Mouse (Mus musculus): ENCODE measurements at regions not wholly inside any gene's neighbourhood (a gene's known extent, or its start where the extent isn't known, plus 50 kb on each side); places are given as distances from the start of the nearest gene placed in this dataset.

GRCm38 (mm10) chr15:62190224-62190910 is 1267.6 kb upstream of the A1bg start:
- Histone ChIP-seq H3K4me3 (ENCODE audit: low read depth, low read length) (no peak overlapping the region), H3K27ac (ENCODE audit: insufficient read depth, low read depth, low read length) (no peak overlapping the region), H3K4me1 (ENCODE audit: control insufficient read depth, insufficient read depth, insufficient read length, low read length) (no peaks in the 10 kb centered on the region), H3K36me3 (ENCODE audit: control insufficient read depth, insufficient read depth, low read length) (no peaks in the 10 kb centered on the region), H3K27me3 (ENCODE audit: control insufficient read depth, insufficient read depth, low read length) (no peaks in the 10 kb centered on the region)
- WGBS = 91% methylated on average over 5 of the region's 5 CpGs
- TF ChIP-seq CTCF (IDR thresholded peaks at IDR 0.05; ENCODE audit: extremely low read depth, insufficient read length, insufficient replicate concordance, low read depth, low read length) (no peak), POLR2A (IDR thresholded peaks at IDR 0.05; ENCODE audit: low read depth, low read length) (no peak)

- Histone ChIP-seq H3K27ac (ENCODE audit: insufficient read depth, low read depth, low read length) (no peak overlapping the region), H3K27me3 (ENCODE audit: control insufficient read depth, insufficient read depth, low read length) (no peaks in the 10 kb centered on the region), H3K4me1 (ENCODE audit: control insufficient read depth, insufficient read depth, insufficient read length, low read length) (no peaks in the 10 kb centered on the region), H3K36me3 (ENCODE audit: control insufficient read depth, insufficient read depth, low read length) (no peaks in the 10 kb centered on the region), H3K4me3 (ENCODE audit: low read depth, low read length) (no peak overlapping the region)
- TF ChIP-seq CTCF (IDR thresholded peaks at IDR 0.05; ENCODE audit: extremely low read depth, insufficient read length, insufficient replicate concordance, low read depth, low read length) (no peak), POLR2A (IDR thresholded peaks at IDR 0.05; ENCODE audit: low read depth, low read length) (no peak)
- 63% methylated on average over 14 of the region's 14 CpGs for WGBS
Measured at GRCm38 (mm10) chr15:62189565-62190181, 1266.9 kb upstream of the A1bg start.

- TF ChIP-seq CTCF (IDR thresholded peaks at IDR 0.05; ENCODE audit: extremely low read depth, insufficient read length, insufficient replicate concordance, low read depth, low read length) = no peak
- no peak for TF ChIP-seq POLR2A (IDR thresholded peaks at IDR 0.05; ENCODE audit: low read depth, low read length)
- 94% methylated on average over 11 of the region's 11 CpGs for WGBS
- no peak overlapping the region for H3K27ac ChIP-seq (ENCODE audit: insufficient read depth, low read depth, low read length)
Measured at GRCm38 (mm10) chr15:62186548-62186947, 1263.7 kb upstream of the A1bg start.

GRCm38 (mm10) chr15:62183803-62184202 is 1261.0 kb upstream of the A1bg start:
- WGBS = 97% methylated on average over 4 of the region's 4 CpGs
- TF ChIP-seq CTCF (IDR thresholded peaks at IDR 0.05; ENCODE audit: extremely low read depth, insufficient read length, insufficient replicate concordance, low read depth, low read length) = no peak
- no peak for TF ChIP-seq POLR2A (IDR thresholded peaks at IDR 0.05; ENCODE audit: low read depth, low read length)
- Histone ChIP-seq H3K36me3 (ENCODE audit: control insufficient read depth, insufficient read depth, low read length) (no peaks in the 10 kb centered on the region), H3K27me3 (ENCODE audit: control insufficient read depth, insufficient read depth, low read length) (no peaks in the 10 kb centered on the region), H3K4me1 (ENCODE audit: control insufficient read depth, insufficient read depth, insufficient read length, low read length) (peaks cover 2% of the 10 kb centered on the region; the same call in 1 of the 2 replicates), H3K4me3 (ENCODE audit: low read depth, low read length) (no peak overlapping the region), H3K27ac (ENCODE audit: insufficient read depth, low read depth, low read length) (no peak overlapping the region)

More at GRCm38 (mm10) chr15:62186548-62186947, 1263.7 kb upstream of the A1bg start:
- no peaks in the 10 kb centered on the region for H3K27me3 ChIP-seq (ENCODE audit: control insufficient read depth, insufficient read depth, low read length)
- no peaks in the 10 kb centered on the region for H3K36me3 ChIP-seq (ENCODE audit: control insufficient read depth, insufficient read depth, low read length)
- no peaks in the 10 kb centered on the region for H3K4me1 ChIP-seq (ENCODE audit: control insufficient read depth, insufficient read depth, insufficient read length, low read length)
- H3K4me3 ChIP-seq (ENCODE audit: low read depth, low read length) = no peak overlapping the region

GRCm38 (mm10) chr15:62181454-62181910 is 1258.7 kb upstream of the A1bg start:
- Histone ChIP-seq H3K36me3 (ENCODE audit: control insufficient read depth, insufficient read depth, low read length) (no peaks in the 10 kb centered on the region), H3K27ac (ENCODE audit: insufficient read depth, low read depth, low read length) (no peak overlapping the region), H3K27me3 (ENCODE audit: control insufficient read depth, insufficient read depth, low read length) (no peaks in the 10 kb centered on the region), H3K4me1 (ENCODE audit: control insufficient read depth, insufficient read depth, insufficient read length, low read length) (peaks cover 7% of the 10 kb centered on the region), H3K4me3 (ENCODE audit: low read depth, low read length) (no peak overlapping the region)
- TF ChIP-seq CTCF (IDR thresholded peaks at IDR 0.05; ENCODE audit: extremely low read depth, insufficient read length, insufficient replicate concordance, low read depth, low read length) (no peak), POLR2A (IDR thresholded peaks at IDR 0.05; ENCODE audit: low read depth, low read length) (no peak)
- 93% methylated on average over 2 of the region's 2 CpGs for WGBS

- Histone ChIP-seq H3K36me3 (ENCODE audit: control insufficient read depth, insufficient read depth, low read length) (no peaks in the 10 kb centered on the region), H3K27me3 (ENCODE audit: control insufficient read depth, insufficient read depth, low read length) (no peaks in the 10 kb centered on the region), H3K4me3 (ENCODE audit: low read depth, low read length) (no peak overlapping the region), H3K4me1 (ENCODE audit: control insufficient read depth, insufficient read depth, insufficient read length, low read length) (peaks cover 7% of the 10 kb centered on the region), H3K27ac (ENCODE audit: insufficient read depth, low read depth, low read length) (no peak overlapping the region)
- WGBS = 91% methylated on average over 3 of the region's 3 CpGs
- TF ChIP-seq CTCF (IDR thresholded peaks at IDR 0.05; ENCODE audit: extremely low read depth, insufficient read length, insufficient replicate concordance, low read depth, low read length) (no peak), POLR2A (IDR thresholded peaks at IDR 0.05; ENCODE audit: low read depth, low read length) (no peak)
Measured at GRCm38 (mm10) chr15:62180718-62181117, 1257.9 kb upstream of the A1bg start.

GRCm38 (mm10) chr15:62179801-62180200 is 1257.0 kb upstream of the A1bg start:
- no peak overlapping the region for H3K27ac ChIP-seq (ENCODE audit: insufficient read depth, low read depth, low read length)
- H3K36me3 ChIP-seq (ENCODE audit: control insufficient read depth, insufficient read depth, low read length) = no peaks in the 10 kb centered on the region
- 29% methylated on average over 2 of the region's 2 CpGs for WGBS
- no peak overlapping the region for H3K4me3 ChIP-seq (ENCODE audit: low read depth, low read length)
- no peaks in the 10 kb centered on the region for H3K27me3 ChIP-seq (ENCODE audit: control insufficient read depth, insufficient read depth, low read length)
- H3K4me1 ChIP-seq (ENCODE audit: control insufficient read depth, insufficient read depth, insufficient read length, low read length) = peaks cover 7% of the 10 kb centered on the region
- TF ChIP-seq POLR2A (IDR thresholded peaks at IDR 0.05; ENCODE audit: low read depth, low read length) = no peak
- TF ChIP-seq CTCF (IDR thresholded peaks at IDR 0.05; ENCODE audit: extremely low read depth, insufficient read length, insufficient replicate concordance, low read depth, low read length) = no peak

Data from small intestine, adult 2 months (tissue).